Mouse (Mus musculus) heart, postnatal 14 days (tissue): ENCODE results near the gene Tpx2. TPM values are rescaled to one million over a fixed set of nuclear protein-coding genes. Genes with fewer than 3 reads are reported as not detected.
A peak's percentile ranks its signal among the peaks of the same experiment; 100 is the strongest.

ENCODE experiments used
- DNase-seq, 2 experiments: peaks; one replicate each; pipeline ENCODE4 v3.0.0; 2021 to 2022
- intact Hi-C: fragments of 180-260 bp; cut with DNase I; formaldehyde crosslinking; loops from one replicate; pipeline ENCODE4 v1.15.1; 2025
- total RNA-seq, 2 experiments: library from RNA; stranded (reverse); gene quantifications; 2 replicates each; pipeline ENCODE4 v1.2.3; 2021

The Tpx2 gene
- total RNA-seq, 2 experiments from 2014 or later: 4.4 to 8.5 TPM

DNA sequence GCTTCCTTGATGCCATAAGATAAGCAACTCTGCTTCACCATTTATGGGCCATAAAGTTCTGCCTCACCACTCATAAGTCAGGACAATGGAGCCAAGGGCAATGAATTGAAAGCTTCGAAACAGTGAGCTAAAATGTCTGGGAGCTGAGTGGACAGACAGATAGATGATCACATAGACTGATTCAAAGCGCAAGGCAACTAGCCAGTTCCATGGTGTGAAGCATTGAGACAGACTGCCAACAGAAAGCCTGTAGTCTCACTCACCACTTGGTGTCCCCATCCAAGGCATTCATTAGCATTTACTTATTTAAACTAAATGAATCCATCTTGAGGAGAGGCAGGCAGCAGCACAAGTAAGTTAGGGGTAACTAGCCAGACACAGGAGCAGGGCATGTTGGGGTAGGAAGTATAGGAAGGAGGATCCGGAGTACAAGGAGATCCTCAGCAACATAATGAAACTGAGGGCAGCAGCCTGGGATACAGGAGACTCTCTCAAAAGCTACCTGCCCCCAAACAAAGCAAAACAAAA, 28.6 kb upstream of the Tpx2 start:
- intact Hi-C loops: no loop called here
- no peak for DNase-seq

GRCm38 (mm10) chr2:152819926-152820325, 27.8 kb upstream of the Tpx2 start:
- intact Hi-C loops: loop anchor here (2.0 kb wide), 1 partner anchor 35 kb away; no protein-coding TSS in a partner anchor

GRCm38 (mm10) chr2:152820369-152820768, 27.4 kb upstream of the Tpx2 start:
- intact Hi-C loops: loop anchor here (2.0 kb wide), 1 partner anchor 36 kb away; no protein-coding TSS in a partner anchor
- peak; percentile 70 to 75 for DNase-seq

More at GRCm38 (mm10) chr2:152819926-152820325, 27.8 kb upstream of the Tpx2 start:
- peak; percentile 29 to 50 for DNase-seq

GRCm38 (mm10) chr2:152821023-152821422, 26.7 kb upstream of the Tpx2 start:
- DNase-seq: peak; percentile 64 to 71
- intact Hi-C loops: loop anchor here (2.0 kb wide), 1 partner anchor 36 kb away; no protein-coding TSS in a partner anchor

- DNase-seq: no peak
- intact Hi-C loops: loop anchor here (2.0 kb wide), 1 partner anchor 37 kb away; no protein-coding TSS in a partner anchor
Observed at GRCm38 (mm10) chr2:152821566-152821965, 26.2 kb upstream of the Tpx2 start.

DNA sequence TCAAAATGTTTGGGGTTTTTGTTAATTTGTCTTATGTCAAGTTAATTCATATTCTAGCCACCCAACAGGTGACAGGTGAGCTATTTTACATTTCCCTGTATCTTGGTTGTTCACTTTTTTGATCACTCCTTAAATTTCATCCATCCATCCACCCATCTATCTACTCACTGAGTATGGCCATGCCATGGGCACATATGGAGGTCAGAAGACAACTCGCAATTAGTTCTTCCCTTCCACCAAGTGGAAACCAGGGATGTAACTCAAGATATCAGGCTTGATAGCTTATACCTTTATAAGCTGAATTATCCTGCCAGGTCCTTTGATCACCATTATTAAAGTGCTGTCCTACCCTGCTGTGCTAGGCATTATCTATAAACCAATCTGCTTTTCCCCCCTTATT, 24.0 kb upstream of the Tpx2 start:
- intact Hi-C loops: no loop called here
- no peak for DNase-seq

- no peak for DNase-seq
- intact Hi-C loops: no loop called here
Observed at GRCm38 (mm10) chr2:152824438-152825167, 23.2 kb upstream of the Tpx2 start.

- intact Hi-C loops: no loop called here
- no peak for DNase-seq
Observed at GRCm38 (mm10) chr2:152825168-152825697, 22.5 kb upstream of the Tpx2 start.

DNA sequence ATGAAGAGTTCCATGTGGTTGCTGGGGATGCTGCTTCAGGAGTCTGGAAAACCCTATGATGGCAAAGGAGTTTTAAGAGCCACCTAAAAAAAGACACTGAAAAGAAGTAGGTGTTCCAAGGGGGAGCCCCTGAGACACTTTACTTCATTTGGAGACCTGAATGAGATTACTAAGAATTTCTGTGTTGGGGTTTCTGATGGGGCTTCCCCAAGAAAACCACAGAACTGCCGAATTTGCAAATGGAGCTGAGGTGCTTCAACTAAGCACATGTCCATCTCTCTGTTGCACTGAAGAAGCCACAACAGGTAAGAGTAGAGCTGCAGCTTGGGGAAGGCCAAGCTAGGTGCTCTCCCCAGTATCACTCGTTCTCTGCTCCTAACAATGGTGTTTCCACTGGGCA, 22.1 kb upstream of the Tpx2 start:
- intact Hi-C loops: no loop called here
- no peak for DNase-seq

DNA sequence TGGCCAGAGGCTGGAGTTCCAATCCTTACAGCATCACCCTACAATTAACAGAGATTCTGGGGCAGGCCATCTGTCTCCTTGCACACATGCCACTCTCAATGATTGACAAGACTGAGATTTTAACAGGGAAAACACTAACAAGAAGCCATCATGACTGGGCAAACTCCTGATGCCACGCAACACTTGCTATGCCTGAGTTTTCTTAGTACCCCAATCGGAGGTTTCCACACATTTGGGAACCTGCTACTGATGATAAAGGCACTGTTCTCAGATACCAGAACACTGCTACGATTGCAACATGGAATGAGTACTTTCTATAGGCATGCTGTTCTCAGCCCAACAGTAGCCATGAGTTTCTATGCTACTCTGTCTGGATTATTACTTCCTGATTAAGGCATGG, 21.3 kb upstream of the Tpx2 start:
- intact Hi-C loops: no loop called here
- no peak for DNase-seq

GRCm38 (mm10) chr2:152827321-152828010, 20.3 kb upstream of the Tpx2 start:
- intact Hi-C loops: no loop called here
- DNase-seq: no peak

- no peak for DNase-seq
- intact Hi-C loops: no loop called here
Observed at GRCm38 (mm10) chr2:152828011-152828370, 19.8 kb upstream of the Tpx2 start.

DNA sequence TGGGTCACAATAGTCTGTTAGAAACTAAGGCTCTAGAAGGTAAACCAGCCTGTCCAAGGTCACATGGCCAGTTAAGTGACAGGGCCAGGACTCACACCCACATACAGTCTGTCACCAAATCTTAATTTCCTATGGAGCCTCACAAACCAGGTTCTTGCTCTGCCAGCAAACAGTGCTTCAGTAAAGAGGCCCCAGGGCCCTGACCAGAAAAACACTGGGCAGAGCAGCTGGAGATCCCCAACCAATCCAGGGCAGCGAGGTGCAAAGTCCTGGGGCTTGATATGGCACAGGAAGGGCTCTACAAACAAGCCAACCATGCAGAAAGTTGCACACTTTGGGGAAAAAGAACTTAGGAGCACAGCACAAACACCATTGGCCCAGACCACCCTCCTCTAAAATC, 19.2 kb upstream of the Tpx2 start:
- intact Hi-C loops: no loop called here
- DNase-seq: peak in 1 of 2 experiments; percentile 20

- intact Hi-C loops: no loop called here
- DNase-seq: peak; percentile 25 to 48
Observed at GRCm38 (mm10) chr2:152829367-152829881, 18.3 kb upstream of the Tpx2 start.

DNA sequence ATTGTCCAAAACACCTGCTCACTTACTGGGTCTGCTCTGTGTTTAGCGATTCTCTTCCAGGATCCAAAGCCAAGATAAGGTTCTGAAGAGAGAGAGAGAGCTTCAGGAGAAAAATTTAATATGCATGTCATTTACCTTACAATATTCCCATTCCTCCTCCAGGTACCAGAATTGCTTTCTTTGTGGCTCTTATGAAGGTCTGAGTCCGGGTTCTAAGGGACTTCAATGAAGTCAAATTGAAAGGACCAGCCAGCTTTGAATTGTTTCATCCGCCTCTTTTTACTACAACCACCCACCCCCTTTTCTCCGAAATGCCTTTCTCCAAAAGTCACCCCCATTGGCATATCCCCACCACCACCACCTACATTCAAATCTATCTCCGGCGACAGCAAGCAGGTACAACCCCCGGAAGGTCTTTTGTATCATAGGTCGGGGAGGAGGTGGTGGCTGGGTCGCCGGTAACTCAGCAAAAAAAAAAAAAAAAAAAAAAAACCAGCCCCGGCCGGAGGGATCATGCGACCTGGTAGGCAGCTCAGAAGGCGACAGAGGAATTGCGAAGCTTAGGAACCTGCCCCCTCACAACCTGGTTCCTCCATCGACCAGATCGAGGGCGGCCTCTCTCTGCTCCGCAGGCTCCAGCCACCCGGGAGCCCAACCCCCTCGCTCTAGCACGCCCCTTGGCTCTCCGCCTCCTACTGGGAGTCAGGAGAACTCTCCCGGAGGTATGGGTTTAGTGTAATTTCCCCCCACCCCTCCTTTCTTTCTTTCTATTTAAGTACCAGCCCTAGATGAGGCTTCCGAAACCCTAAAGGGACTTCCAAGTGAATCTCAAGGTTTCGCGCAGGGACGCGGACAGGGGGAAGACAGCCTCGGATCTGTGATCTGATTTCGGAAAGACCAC, 17.5 kb upstream of the Tpx2 start:
- intact Hi-C loops: loop anchor here (1.0 to 5.0 kb wide), 2 partner anchors 45 to 213 kb away; no protein-coding TSS in a partner anchor
- DNase-seq: peak; percentile 94 to 96

- intact Hi-C loops: loop anchor here (1.0 to 5.0 kb wide), 3 partner anchors 64 to 214 kb away; no protein-coding TSS in a partner anchor
- DNase-seq: peak; percentile 99
Observed at GRCm38 (mm10) chr2:152831019-152831878, 16.5 kb upstream of the Tpx2 start, which contains the start of gene Bcl2l1. Bcl2l1 (minus strand) TSS chr2:152831728.

- intact Hi-C loops: no loop called here
Observed at GRCm38 (mm10) chr2:152839256-152839655, 8.5 kb upstream of the Tpx2 start.

GRCm38 (mm10) chr2:152842741-152843140, 5.0 kb upstream of the Tpx2 start:
- intact Hi-C loops: no loop called here
- DNase-seq: no peak

More at GRCm38 (mm10) chr2:152839256-152839655, 8.5 kb upstream of the Tpx2 start:
- DNase-seq: no peak
